Mouse (Mus musculus): ENCODE results near the gene Tspan15.

DNA sequence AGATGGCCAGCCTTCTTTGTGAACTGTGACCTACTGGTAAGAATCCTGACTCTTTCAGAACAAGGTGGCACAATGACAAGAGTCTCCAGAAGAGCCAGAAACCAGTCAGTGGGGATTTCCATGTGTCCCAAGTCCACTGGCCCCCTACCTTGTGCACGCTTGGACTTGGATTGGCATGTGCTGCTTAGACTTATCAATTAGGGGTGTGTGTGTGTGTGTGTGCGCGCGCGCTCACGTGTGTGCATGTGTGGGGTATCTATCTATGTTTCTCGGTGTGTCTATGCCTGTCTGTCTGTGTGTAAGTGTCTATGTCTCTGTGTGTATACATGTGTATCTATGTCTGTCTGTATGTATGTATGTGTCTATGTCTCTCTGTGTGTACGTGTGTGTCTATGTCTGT is 15.4 kb downstream of the Tspan15 start:
- TF ChIP-seq CTCF (IDR thresholded peaks at IDR 0.05; ENCODE audit: extremely low read depth, insufficient read length, insufficient replicate concordance, low read depth, low read length) = no peak
- TF ChIP-seq POLR2A (IDR thresholded peaks at IDR 0.05; ENCODE audit: low read depth, low read length) = no peak

Data from small intestine, adult 2 months (tissue).